ENCODE assay signal across 11 mouse cellular contexts in genomic region chr15:56744915-56745314, GRCm38 (mm10).
A peak's percentile ranks its signal among the peaks of the same experiment; 100 is the strongest.
DNase-seq lines count a peak whose midpoint lies in the region; ATAC-seq and TF ChIP-seq lines count a peak whose summit lies in the region.
"Had no signal": no experiment of that assay in that cellular context is flagged by ENCODE, and none has a peak within 500 bp of the region (broad histone marks: within the 10 kb centered on the region; RNA-seq: fewer than 3 reads in every experiment).

No protein-coding gene starts in this region.

- no peaks in the 10 kb centered on the region for H3K27me3 ChIP-seq in hindbrain, postnatal 0 days (ENCODE audit: insufficient read depth, low read length)
- H3K27me3 ChIP-seq in hindbrain, embryonic 14.5 days (ENCODE audit: control insufficient read depth, insufficient read depth, low read length) = no peaks in the 10 kb centered on the region
- no peaks in the 10 kb centered on the region for H3K27me3 ChIP-seq in stomach, postnatal 0 days (ENCODE audit: control insufficient read depth, insufficient read depth, low read length)
- H3K27me3 ChIP-seq: forebrain, embryonic 12.5 days; heart, embryonic 15.5 days; midbrain, embryonic 15.5 days had no signal

- no peak overlapping the region for H3K4me2 ChIP-seq in hindbrain, postnatal 0 days (ENCODE audit: low read depth, low read length)
- H3K4me2 ChIP-seq in hindbrain, embryonic 14.5 days (replicated peaks) = no peak overlapping the region
- H3K4me2 ChIP-seq in stomach, postnatal 0 days (replicated peaks; ENCODE audit: low read depth) = no peak overlapping the region
- H3K4me2 ChIP-seq: forebrain, embryonic 12.5 days; heart, embryonic 15.5 days; midbrain, embryonic 15.5 days had no signal

- no peak overlapping the region for H3K9ac ChIP-seq in hindbrain, postnatal 0 days (replicated peaks; ENCODE audit: low read length)
- no peak overlapping the region for H3K9ac ChIP-seq in hindbrain, embryonic 14.5 days
- no peak overlapping the region for H3K9ac ChIP-seq in stomach, postnatal 0 days (ENCODE audit: low read length)
- H3K9ac ChIP-seq: forebrain, embryonic 12.5 days; heart, embryonic 15.5 days; midbrain, embryonic 15.5 days had no signal

- TF ChIP-seq CTCF in hindbrain, postnatal 0 days (IDR thresholded peaks at IDR 0.05; ENCODE audit: low read depth) = peak; percentile 54
- peak; percentile 10; the same call in 1 of the 2 replicates for TF ChIP-seq CTCF in brain, embryonic 14.5 days (IDR thresholded peaks at IDR 0.05; ENCODE audit: borderline replicate concordance, extremely low read depth, insufficient read depth, insufficient read length)
- TF ChIP-seq CTCF in stomach, postnatal 0 days (IDR thresholded peaks at IDR 0.05; ENCODE audit: low read depth) = peak; percentile 76

- no peak for TF ChIP-seq POLR2A in brain, embryonic 14.5 days (IDR thresholded peaks at IDR 0.05; ENCODE audit: borderline replicate concordance, extremely low read depth, insufficient read depth, insufficient read length, poor library complexity, severe bottlenecking)

- no peak for TF ChIP-seq EP300 in stomach, postnatal 0 days (optimal IDR thresholded peaks at IDR 0.05)

- no peak for ATAC-seq in hindbrain, postnatal 0 days
- no peak for ATAC-seq in hindbrain, embryonic 14.5 days (ENCODE audit: low FRiP score)
- no peak for ATAC-seq in stomach, postnatal 0 days (ENCODE audit: low FRiP score, low TSS enrichment)
- no peak for ATAC-seq in megakaryocyte, adult 5-6 weeks (ENCODE audit: poor library complexity, severe bottlenecking)
- ATAC-seq: midbrain, embryonic 15.5 days had no signal

- no peak overlapping the region for H3K4me3 ChIP-seq in hindbrain, postnatal 0 days (ENCODE audit: low read length)
- no peak overlapping the region for H3K4me3 ChIP-seq in hindbrain, embryonic 14.5 days (replicated peaks; ENCODE audit: low read length)
- no peak overlapping the region for H3K4me3 ChIP-seq in stomach, postnatal 0 days (ENCODE audit: low read depth, low read length)
- H3K4me3 ChIP-seq: forebrain, embryonic 12.5 days; heart, embryonic 15.5 days; midbrain, embryonic 15.5 days had no signal

- 46% methylated on average over 4 of the region's 4 CpGs for WGBS in hindbrain, postnatal 0 days
- WGBS in hindbrain, embryonic 14.5 days = 41% methylated on average over 4 of the region's 4 CpGs
- WGBS in stomach, postnatal 0 days = 60% methylated on average over 4 of the region's 4 CpGs

- H3K27ac ChIP-seq in hindbrain, postnatal 0 days = no peak overlapping the region
- H3K27ac ChIP-seq in hindbrain, embryonic 14.5 days = no peak overlapping the region
- no peak overlapping the region for H3K27ac ChIP-seq in stomach, postnatal 0 days (replicated peaks)
- H3K27ac ChIP-seq: forebrain, embryonic 12.5 days; heart, embryonic 15.5 days; midbrain, embryonic 15.5 days had no signal

- H3K4me1 ChIP-seq in hindbrain, postnatal 0 days (ENCODE audit: insufficient read depth, low read length) = no peaks in the 10 kb centered on the region
- H3K4me1 ChIP-seq in hindbrain, embryonic 14.5 days (replicated peaks; ENCODE audit: control insufficient read depth, insufficient read depth, low read length) = no peaks in the 10 kb centered on the region
- H3K4me1 ChIP-seq in stomach, postnatal 0 days (replicated peaks; ENCODE audit: control insufficient read depth, insufficient read depth) = no peaks in the 10 kb centered on the region
- H3K4me1 ChIP-seq: heart, embryonic 15.5 days; midbrain, embryonic 15.5 days had no signal

- no peaks in the 10 kb centered on the region for H3K9me3 ChIP-seq in hindbrain, postnatal 0 days (ENCODE audit: low read length)
- no peaks in the 10 kb centered on the region for H3K9me3 ChIP-seq in hindbrain, embryonic 14.5 days (ENCODE audit: control insufficient read depth, low read length)
- no peaks in the 10 kb centered on the region for H3K9me3 ChIP-seq in stomach, postnatal 0 days (ENCODE audit: control insufficient read depth, low read length)
- H3K9me3 ChIP-seq: forebrain, embryonic 12.5 days; heart, embryonic 15.5 days; midbrain, embryonic 15.5 days had no signal

- DNase-seq in hindbrain, postnatal 0 days (ENCODE audit: low spot score) = peak; percentile 23
- no peak for DNase-seq in hindbrain, embryonic 14.5 days (ENCODE audit: low spot score)
- peak; percentile 34 for DNase-seq in lung, postnatal 36 days
- no peak for DNase-seq in lung, postnatal 14 days
- DNase-seq in brain, embryonic 14.5 days (ENCODE audit: low read depth) = peak; percentile 14
- no peak for DNase-seq in stomach, postnatal 0 days (ENCODE audit: low spot score)
- DNase-seq: cerebellum, adult 9-11 months had no signal

- no peaks in the 10 kb centered on the region for H3K36me3 ChIP-seq in hindbrain, postnatal 0 days (ENCODE audit: insufficient read depth, low read length)
- H3K36me3 ChIP-seq in hindbrain, embryonic 14.5 days (replicated peaks; ENCODE audit: control insufficient read depth, insufficient read depth) = no peaks in the 10 kb centered on the region
- no peaks in the 10 kb centered on the region for H3K36me3 ChIP-seq in stomach, postnatal 0 days (ENCODE audit: control insufficient read depth, insufficient read depth, low read length)
- H3K36me3 ChIP-seq: forebrain, embryonic 12.5 days; heart, embryonic 15.5 days; midbrain, embryonic 15.5 days had no signal

Comparison
In these comparisons a context has a peak if more than half of its experiments do, and no peak if none do; other contexts are left out.
1. DNase-seq: peak in hindbrain, postnatal 0 days (single experiment), lung, postnatal 36 days (single experiment) and brain, embryonic 14.5 days (single experiment); none in hindbrain, embryonic 14.5 days (single experiment), lung, postnatal 14 days (single experiment) and stomach, postnatal 0 days (single experiment).
2. CTCF ChIP-seq: peak in every context shown above with its lines; median percentile 76 in stomach, postnatal 0 days; 54 in hindbrain, postnatal 0 days; 10 in brain, embryonic 14.5 days.